Mouse (Mus musculus): ENCODE data around the gene Bcl3. TPM values are rescaled to one million over a fixed set of nuclear protein-coding genes. Genes with fewer than 3 reads are reported as not detected.

The Bcl3 gene
- polyA plus RNA-seq, 1 experiment from 2014 or later, result 4.1 TPM

DNA sequence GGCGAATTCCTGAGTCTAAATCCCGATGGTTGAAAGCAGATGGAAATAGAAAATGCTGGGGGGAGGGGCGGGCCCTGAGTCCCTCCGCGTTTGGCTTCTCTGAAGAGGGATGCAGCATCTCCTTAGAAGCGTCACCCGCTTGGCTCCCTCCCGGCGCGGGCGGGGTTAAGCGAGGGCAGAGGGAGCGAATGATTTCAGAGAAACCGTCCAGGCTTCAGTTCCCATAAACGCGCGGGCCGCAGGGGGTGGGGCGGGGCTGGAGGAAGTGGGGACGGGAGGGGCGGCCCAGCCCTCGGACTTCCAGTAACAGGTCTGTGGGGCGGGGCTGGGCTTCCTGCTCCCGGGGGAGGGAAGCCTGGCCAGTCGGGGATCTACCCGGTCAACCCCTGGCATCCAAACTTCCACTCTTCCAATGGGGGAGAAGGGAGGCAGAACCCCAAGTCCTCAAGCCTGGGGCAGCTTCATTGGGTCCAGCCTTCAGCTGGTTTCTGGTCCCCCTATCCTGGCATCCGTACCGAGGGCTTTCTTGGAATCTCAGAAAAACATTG lies 6.3 kb downstream of the Bcl3 start:
- peak; percentile 77 for ATAC-seq (replicated peaks; ENCODE audit: extremely low read depth, insufficient read depth, low FRiP score)
- peak overlapping the region; percentile 70 for H3K9ac ChIP-seq (ENCODE audit: low read length)
- peak overlapping the region; percentile 59 for H3K4me3 ChIP-seq (ENCODE audit: low read length)
- H3K36me3 ChIP-seq (ENCODE audit: control insufficient read depth, insufficient read depth), result no peaks in the 10 kb centered on the region
- peaks cover 14% of the 10 kb centered on the region for H3K27me3 ChIP-seq (ENCODE audit: control insufficient read depth, insufficient read depth, low read length)
- peaks cover 16% of the 10 kb centered on the region for H3K4me1 ChIP-seq (ENCODE audit: control insufficient read depth, insufficient read depth, low read length)
- peaks cover 4% of the 10 kb centered on the region for H3K9me3 ChIP-seq (replicated peaks; ENCODE audit: control insufficient read depth, low read length)
- peak overlapping the region; percentile 86 for H3K4me2 ChIP-seq (ENCODE audit: low read depth, low read length)
- WGBS, result under 1% methylated on average over 27 of the region's 28 CpGs
- H3K27ac ChIP-seq (ENCODE audit: low read length), result peak overlapping the region; percentile 47

DNA sequence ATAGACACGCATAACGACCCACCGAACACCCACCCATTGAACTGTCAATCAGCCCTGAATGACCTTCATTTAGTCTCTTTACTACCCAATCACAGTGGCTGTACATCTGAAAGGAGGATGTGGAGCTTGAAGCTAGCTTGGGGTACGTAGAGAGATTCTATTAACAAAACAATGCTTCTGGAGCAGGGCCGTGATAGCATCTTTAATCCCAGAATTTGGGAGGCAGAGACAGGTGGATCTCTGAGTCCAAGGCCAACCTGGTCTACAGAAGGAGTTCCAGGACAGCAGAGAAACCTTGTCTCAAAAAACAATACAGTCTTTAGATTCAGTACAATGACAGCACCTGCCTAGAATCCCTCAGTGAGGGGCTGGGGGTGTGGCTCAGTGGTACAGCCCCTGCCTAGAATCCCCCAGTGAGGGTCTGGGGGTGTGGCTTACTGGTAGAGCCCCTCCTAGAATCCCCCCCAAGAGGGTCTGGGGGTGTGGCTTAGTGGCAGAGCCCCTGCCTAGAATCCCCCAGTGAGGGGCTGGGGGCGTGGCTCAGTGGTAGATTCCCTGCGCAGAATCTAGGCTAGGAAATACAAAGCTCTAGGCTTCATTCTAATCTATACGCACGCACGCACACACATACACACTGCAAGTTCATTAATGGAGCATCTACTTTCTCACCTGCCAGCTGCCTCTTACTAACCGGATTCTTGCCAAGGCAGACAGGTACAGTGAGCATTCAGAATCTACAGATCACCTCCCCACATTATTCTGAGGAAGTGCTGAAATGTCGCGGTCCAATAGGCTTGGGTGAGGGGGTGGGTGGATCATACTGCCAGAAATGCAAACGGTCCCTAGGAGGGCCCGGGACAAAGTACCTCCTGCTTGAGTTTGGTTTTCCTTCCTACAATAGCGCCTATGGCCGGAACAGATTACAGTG lies 7.0 kb downstream of the Bcl3 start:
- 32% methylated on average over 17 of the region's 17 CpGs for WGBS
- Histone ChIP-seq H3K4me3 (ENCODE audit: low read length) (peak overlapping the region; percentile 59), H3K36me3 (ENCODE audit: control insufficient read depth, insufficient read depth) (no peaks in the 10 kb centered on the region), H3K9ac (ENCODE audit: low read length) (peak overlapping the region; percentile 70), H3K27ac (ENCODE audit: low read length) (peak overlapping the region; percentile 34), H3K4me2 (ENCODE audit: low read depth, low read length) (peak overlapping the region; percentile 86), H3K4me1 (ENCODE audit: control insufficient read depth, insufficient read depth, low read length) (peaks cover 19% of the 10 kb centered on the region), H3K27me3 (ENCODE audit: control insufficient read depth, insufficient read depth, low read length) (peaks cover 19% of the 10 kb centered on the region), H3K9me3 (replicated peaks; ENCODE audit: control insufficient read depth, low read length) (peaks cover 4% of the 10 kb centered on the region; the same call in 1 of the 2 replicates)
- peak; percentile 23; the same call in 1 of the 2 replicates for ATAC-seq (replicated peaks; ENCODE audit: extremely low read depth, insufficient read depth, low FRiP score)

DNA sequence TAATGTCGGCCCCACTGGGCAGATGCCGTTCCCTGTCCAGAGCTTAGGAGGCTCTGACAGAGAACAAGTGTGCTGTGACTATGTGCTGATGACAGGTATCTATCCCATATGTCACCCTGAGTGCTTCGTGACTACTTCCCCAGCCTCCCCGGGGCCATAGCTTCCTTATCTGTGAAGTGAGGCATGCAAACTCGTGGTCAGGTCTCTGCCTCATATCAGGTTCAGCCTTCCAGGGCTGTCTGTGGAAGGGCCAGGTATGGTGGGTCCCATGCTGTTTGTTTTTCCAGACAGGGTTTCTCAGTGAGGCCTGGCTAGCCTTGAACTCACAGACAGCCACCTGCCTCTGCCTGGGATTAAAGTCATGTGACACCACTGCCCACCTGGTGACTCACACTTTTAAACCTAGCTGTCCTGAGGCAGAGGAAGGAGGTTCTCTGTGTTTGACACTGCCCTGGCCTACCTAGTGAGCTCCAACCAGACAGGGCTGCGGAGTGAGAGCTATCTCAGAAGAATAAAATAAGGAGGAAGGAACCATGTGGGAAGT lies 8.9 kb downstream of the Bcl3 start:
- ATAC-seq (replicated peaks; ENCODE audit: extremely low read depth, insufficient read depth, low FRiP score), result no peak

DNA sequence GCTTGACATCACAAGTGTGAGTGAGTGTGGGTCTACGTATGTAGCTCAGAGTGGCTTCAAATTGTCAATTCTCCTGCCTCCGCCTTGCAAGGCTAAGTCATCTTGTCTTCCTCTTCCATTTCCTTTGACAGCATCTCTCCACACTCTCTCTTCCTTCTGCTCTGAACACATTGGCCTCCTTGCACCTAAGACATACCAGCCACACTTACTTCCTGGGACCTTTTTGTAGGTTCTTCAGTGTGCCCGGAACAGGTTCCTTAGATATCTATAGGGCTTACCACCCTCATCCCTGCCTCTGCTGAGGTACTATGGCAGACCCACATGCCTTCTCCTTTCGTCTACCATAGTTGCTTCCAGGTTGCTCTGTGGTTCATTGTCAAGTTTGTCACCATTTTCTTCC lies 9.4 kb downstream of the Bcl3 start:
- Histone ChIP-seq H3K4me3 (ENCODE audit: low read length) (no peak overlapping the region), H3K4me2 (ENCODE audit: low read depth, low read length) (no peak overlapping the region), H3K9me3 (replicated peaks; ENCODE audit: control insufficient read depth, low read length) (no peaks in the 10 kb centered on the region), H3K27ac (ENCODE audit: low read length) (no peak overlapping the region), H3K9ac (ENCODE audit: low read length) (no peak overlapping the region), H3K36me3 (ENCODE audit: control insufficient read depth, insufficient read depth) (no peaks in the 10 kb centered on the region), H3K4me1 (ENCODE audit: control insufficient read depth, insufficient read depth, low read length) (peaks cover 19% of the 10 kb centered on the region), H3K27me3 (ENCODE audit: control insufficient read depth, insufficient read depth, low read length) (peaks cover 28% of the 10 kb centered on the region)
- ATAC-seq (replicated peaks; ENCODE audit: extremely low read depth, insufficient read depth, low FRiP score), result no peak
- WGBS, result 73% methylated on average over 4 of the region's 4 CpGs

More for the DNA sequence above, 8.9 kb downstream of the Bcl3 start:
- Histone ChIP-seq H3K4me2 (ENCODE audit: low read depth, low read length) (no peak overlapping the region), H3K4me1 (ENCODE audit: control insufficient read depth, insufficient read depth, low read length) (peaks cover 19% of the 10 kb centered on the region), H3K4me3 (ENCODE audit: low read length) (no peak overlapping the region), H3K27ac (ENCODE audit: low read length) (no peak overlapping the region), H3K9me3 (replicated peaks; ENCODE audit: control insufficient read depth, low read length) (no peaks in the 10 kb centered on the region), H3K9ac (ENCODE audit: low read length) (no peak overlapping the region), H3K36me3 (ENCODE audit: control insufficient read depth, insufficient read depth) (no peaks in the 10 kb centered on the region), H3K27me3 (ENCODE audit: control insufficient read depth, insufficient read depth, low read length) (peaks cover 28% of the 10 kb centered on the region)
- WGBS, result 41% methylated on average over 6 of the region's 6 CpGs

DNA sequence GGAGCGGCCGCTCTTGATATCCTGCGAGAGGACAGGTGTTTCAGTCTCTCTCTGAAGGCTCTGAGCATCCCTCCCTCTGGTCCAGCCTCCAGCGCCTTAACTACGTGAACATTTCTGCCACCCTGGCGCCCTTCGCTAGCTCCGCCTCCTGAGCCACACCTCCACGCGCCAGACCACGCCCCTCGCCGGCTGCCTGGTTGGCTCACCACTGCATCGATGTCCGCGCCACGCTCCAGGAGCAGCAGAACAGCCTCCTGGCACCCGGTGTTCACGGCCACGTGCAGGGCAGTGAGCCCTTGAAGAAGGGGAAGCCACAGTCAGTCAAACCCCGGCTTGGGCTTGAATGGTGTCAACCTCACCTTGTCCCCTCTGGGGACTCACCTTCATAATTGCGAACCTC lies 11.5 kb downstream of the Bcl3 start:
- H3K27me3 ChIP-seq (ENCODE audit: control insufficient read depth, insufficient read depth, low read length), result peaks cover 28% of the 10 kb centered on the region
- ATAC-seq (replicated peaks; ENCODE audit: extremely low read depth, insufficient read depth, low FRiP score), result 0 out of 2 replicates have a peak, but pooled peaks have one; percentile 32
- H3K4me2 ChIP-seq (ENCODE audit: low read depth, low read length), result peak overlapping the region; percentile 36; the same call in 1 of the 2 replicates
- H3K9me3 ChIP-seq (replicated peaks; ENCODE audit: control insufficient read depth, low read length), result no peaks in the 10 kb centered on the region
- WGBS, result 7% methylated on average over 22 of the region's 22 CpGs
- peak overlapping the region; percentile 11; the same call in 1 of the 2 replicates for H3K4me3 ChIP-seq (ENCODE audit: low read length)
- no peak overlapping the region for H3K9ac ChIP-seq (ENCODE audit: low read length)
- H3K27ac ChIP-seq (ENCODE audit: low read length), result no peak overlapping the region
- peaks cover 7% of the 10 kb centered on the region for H3K4me1 ChIP-seq (ENCODE audit: control insufficient read depth, insufficient read depth, low read length)
- H3K36me3 ChIP-seq (ENCODE audit: control insufficient read depth, insufficient read depth), result no peaks in the 10 kb centered on the region

DNA sequence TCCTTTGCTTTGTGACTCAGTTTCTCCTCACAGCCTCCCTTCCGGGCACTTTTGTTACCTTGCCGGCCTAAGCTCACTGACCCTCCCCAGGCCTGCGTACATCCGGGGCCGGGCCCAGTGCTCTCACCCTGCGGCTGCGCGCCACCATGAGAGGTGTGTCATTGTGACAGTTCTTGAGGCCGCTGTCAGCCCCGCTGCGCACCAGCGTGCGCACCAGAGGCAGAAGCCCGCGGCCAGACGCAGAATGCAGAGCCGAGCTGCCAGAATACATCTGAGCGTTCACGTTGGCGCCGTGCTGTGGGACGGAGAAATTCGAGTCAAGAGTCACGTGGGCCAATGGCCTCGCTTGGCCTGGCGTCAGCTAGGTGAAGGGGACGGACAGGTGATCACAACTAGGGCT lies 13.2 kb downstream of the Bcl3 start:
- Histone ChIP-seq H3K4me2 (ENCODE audit: low read depth, low read length) (peak overlapping the region; percentile 47), H3K9ac (ENCODE audit: low read length) (peak overlapping the region; percentile 21), H3K27ac (ENCODE audit: low read length) (no peak overlapping the region), H3K4me1 (ENCODE audit: control insufficient read depth, insufficient read depth, low read length) (peaks cover 3% of the 10 kb centered on the region; the same call in 1 of the 2 replicates), H3K36me3 (ENCODE audit: control insufficient read depth, insufficient read depth) (no peaks in the 10 kb centered on the region), H3K27me3 (ENCODE audit: control insufficient read depth, insufficient read depth, low read length) (peaks cover 26% of the 10 kb centered on the region), H3K9me3 (replicated peaks; ENCODE audit: control insufficient read depth, low read length) (peaks cover 3% of the 10 kb centered on the region; the same call in 1 of the 2 replicates), H3K4me3 (ENCODE audit: low read length) (peak overlapping the region; percentile 15)
- WGBS, result 7% methylated on average over 27 of the region's 27 CpGs
- ATAC-seq (replicated peaks; ENCODE audit: extremely low read depth, insufficient read depth, low FRiP score), result peak; percentile 68

DNA sequence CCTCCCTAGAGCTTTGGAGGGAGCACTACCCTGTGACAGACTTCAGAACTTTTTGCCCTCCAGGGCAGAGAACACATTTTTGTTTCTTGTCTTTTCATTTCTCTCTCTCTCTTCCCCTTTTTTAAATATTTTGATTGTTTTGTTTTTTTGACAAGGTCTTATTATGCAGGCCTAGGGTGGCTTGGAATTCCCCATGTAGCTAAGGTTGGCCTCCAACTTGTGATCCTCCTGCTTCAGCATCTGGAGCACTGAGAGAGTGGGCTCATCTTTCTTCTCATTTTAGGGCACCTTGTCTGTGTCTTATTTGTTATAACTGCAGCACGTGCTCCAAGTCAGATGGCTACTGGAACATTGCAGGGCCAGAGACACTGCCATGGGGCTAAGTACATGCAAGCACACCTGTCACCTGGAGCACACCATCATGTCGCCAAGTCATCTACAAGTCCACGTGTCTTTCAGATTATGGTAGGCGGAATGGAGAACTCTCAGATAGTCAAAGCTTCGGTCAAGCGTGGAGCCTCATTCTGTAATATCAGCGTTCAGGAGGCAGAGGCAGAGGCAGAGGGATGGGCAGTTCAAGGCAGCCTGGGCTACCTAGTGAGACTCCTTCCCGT lies 16.1 kb downstream of the Bcl3 start:
- ATAC-seq (replicated peaks; ENCODE audit: extremely low read depth, insufficient read depth, low FRiP score), result no peak
- H3K9ac ChIP-seq (ENCODE audit: low read length), result no peak overlapping the region
- 82% methylated on average over 8 of the region's 8 CpGs for WGBS
- H3K4me2 ChIP-seq (ENCODE audit: low read depth, low read length), result no peak overlapping the region
- H3K9me3 ChIP-seq (replicated peaks; ENCODE audit: control insufficient read depth, low read length), result peaks cover 3% of the 10 kb centered on the region; the same call in 1 of the 2 replicates
- no peak overlapping the region for H3K27ac ChIP-seq (ENCODE audit: low read length)
- H3K27me3 ChIP-seq (ENCODE audit: control insufficient read depth, insufficient read depth, low read length), result peaks cover 17% of the 10 kb centered on the region
- H3K4me3 ChIP-seq (ENCODE audit: low read length), result no peak overlapping the region
- no peaks in the 10 kb centered on the region for H3K36me3 ChIP-seq (ENCODE audit: control insufficient read depth, insufficient read depth)
- H3K4me1 ChIP-seq (ENCODE audit: control insufficient read depth, insufficient read depth, low read length), result peaks cover 3% of the 10 kb centered on the region; the same call in 1 of the 2 replicates

DNA sequence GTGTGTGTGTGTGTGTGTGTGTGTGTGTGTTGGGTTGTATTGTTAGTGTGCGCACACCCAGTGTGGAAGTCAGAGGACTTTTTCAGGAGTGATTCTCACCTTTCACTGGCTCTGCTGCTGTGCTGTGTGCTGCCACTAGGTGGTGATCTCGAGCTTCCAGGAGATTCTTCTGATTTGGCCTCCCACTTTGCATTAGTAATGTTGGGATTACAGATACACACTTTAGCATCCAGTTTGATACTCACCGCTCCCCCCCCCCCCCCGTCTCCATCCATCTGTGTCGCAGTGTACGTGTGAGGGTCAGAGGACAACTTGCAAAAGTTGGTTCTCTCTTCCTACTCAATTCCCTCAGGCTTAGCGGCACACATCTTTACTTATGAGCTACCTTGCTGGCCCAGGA lies 19.6 kb downstream of the Bcl3 start:
- H3K27ac ChIP-seq (ENCODE audit: low read length), result no peak overlapping the region
- ATAC-seq (replicated peaks; ENCODE audit: extremely low read depth, insufficient read depth, low FRiP score), result no peak; the same call in 1 of the 2 replicates
- WGBS, result 14% methylated on average over 7 of the region's 7 CpGs

More for the DNA sequence above, 19.6 kb downstream of the Bcl3 start:
- Histone ChIP-seq H3K9ac (ENCODE audit: low read length) (no peak overlapping the region), H3K27me3 (ENCODE audit: control insufficient read depth, insufficient read depth, low read length) (no peaks in the 10 kb centered on the region), H3K9me3 (replicated peaks; ENCODE audit: control insufficient read depth, low read length) (peaks cover 3% of the 10 kb centered on the region; the same call in 1 of the 2 replicates), H3K4me1 (ENCODE audit: control insufficient read depth, insufficient read depth, low read length) (no peaks in the 10 kb centered on the region), H3K36me3 (ENCODE audit: control insufficient read depth, insufficient read depth) (no peaks in the 10 kb centered on the region), H3K4me2 (ENCODE audit: low read depth, low read length) (no peak overlapping the region), H3K4me3 (ENCODE audit: low read length) (no peak overlapping the region)
